Mouse (Mus musculus) forebrain, embryonic 13.5 days (tissue): ENCODE measurements at regions not wholly inside any gene's neighbourhood (a gene's known extent, or its start where the extent isn't known, plus 50 kb on each side); places are given as distances from the start of the nearest gene placed in this dataset.
"Not testable (repeated sequence)": the region's sequence is repeated elsewhere in the genome, so short reads cannot be mapped to it uniquely, and the experiment has no call there.

Experiments used
- ATAC-seq: fragments of 200-750 bp; cut with Nextera tagmentation; 2 replicates; pipeline ENCODE4 v1.8.0; 2017
- H3K27ac ChIP-seq: fragments of 300-500 bp; sonication (generic); 2 replicates; pipeline ENCODE4 v1.5.1; 2015; ENCODE audit warnings: inconsistent platforms, mild to moderate bottlenecking, moderate library complexity
- H3K27me3 ChIP-seq: fragments of 300-500 bp; sonication (generic); 2 replicates; pipeline ENCODE4 v1.6.1; 2015; ENCODE audit warnings: mild to moderate bottlenecking, inconsistent platforms
- H3K36me3 ChIP-seq: fragments of 300-500 bp; sonication (generic); 2 replicates; pipeline ENCODE4 v1.6.1; 2015; ENCODE audit warnings: mild to moderate bottlenecking, inconsistent platforms; ENCODE audit not compliant: poor library complexity, severe bottlenecking
- H3K4me1 ChIP-seq: fragments of 300-500 bp; sonication (generic); 2 replicates; pipeline ENCODE4 v1.6.1; 2015; ENCODE audit warnings: inconsistent platforms
- H3K4me2 ChIP-seq: fragments of 300-500 bp; sonication (generic); 2 replicates; pipeline ENCODE4 v1.6.1; 2015; ENCODE audit warnings: inconsistent platforms, mild to moderate bottlenecking, moderate library complexity
- H3K4me3 ChIP-seq: fragments of 300-500 bp; sonication (generic); 2 replicates; pipeline ENCODE4 v1.5.1; 2015; ENCODE audit warnings: mild to moderate bottlenecking, inconsistent platforms
- H3K9ac ChIP-seq: fragments of 300-500 bp; sonication (generic); 2 replicates; pipeline ENCODE4 v1.6.1; 2015; ENCODE audit warnings: mild to moderate bottlenecking, inconsistent platforms
- H3K9me3 ChIP-seq: fragments of 300-500 bp; sonication (generic); replicated peaks from 2 replicates; pipeline ENCODE4 v1.6.1; 2016; ENCODE audit warnings: inconsistent platforms
- WGBS: fragments of 180-500 bp; shearing (Covaris S2); methylation state at CpG from one replicate; pipeline ENCODE4 v1.1.7; 2015; 5-methylcytosine and 5-hydroxymethylcytosine counted together

DNA sequence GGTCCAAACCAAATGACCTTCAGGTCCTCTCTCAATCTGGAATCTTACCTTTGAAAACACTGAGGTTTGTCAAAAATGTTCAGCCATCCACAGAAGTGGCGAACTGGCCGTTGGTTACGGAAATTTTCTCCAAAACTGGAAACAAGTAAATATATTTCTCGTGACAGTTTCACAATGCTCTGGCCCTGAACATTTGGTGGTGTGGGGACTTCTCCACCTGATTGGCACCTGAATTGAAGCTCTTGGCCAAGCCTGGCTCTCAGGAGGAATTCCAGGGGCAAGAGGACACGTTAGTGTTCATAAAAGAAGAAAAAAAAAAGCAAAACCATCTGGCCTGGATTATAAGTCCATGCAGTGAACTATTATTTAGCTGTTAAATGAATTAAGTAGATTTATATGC lies 98.3 kb upstream of the Dlg1 start:
- no peaks in the 10 kb centered on the region for H3K9me3 ChIP-seq
- ATAC-seq: no peak
- H3K4me3 ChIP-seq: no peak overlapping the region
- WGBS: 87% methylated on average over 5 of the region's 5 CpGs
- no peaks in the 10 kb centered on the region for H3K4me1 ChIP-seq
- no peak overlapping the region for H3K9ac ChIP-seq
- no peak overlapping the region for H3K27ac ChIP-seq
- no peaks in the 10 kb centered on the region for H3K27me3 ChIP-seq
- H3K36me3 ChIP-seq: no peaks in the 10 kb centered on the region
- H3K4me2 ChIP-seq: no peak overlapping the region

DNA sequence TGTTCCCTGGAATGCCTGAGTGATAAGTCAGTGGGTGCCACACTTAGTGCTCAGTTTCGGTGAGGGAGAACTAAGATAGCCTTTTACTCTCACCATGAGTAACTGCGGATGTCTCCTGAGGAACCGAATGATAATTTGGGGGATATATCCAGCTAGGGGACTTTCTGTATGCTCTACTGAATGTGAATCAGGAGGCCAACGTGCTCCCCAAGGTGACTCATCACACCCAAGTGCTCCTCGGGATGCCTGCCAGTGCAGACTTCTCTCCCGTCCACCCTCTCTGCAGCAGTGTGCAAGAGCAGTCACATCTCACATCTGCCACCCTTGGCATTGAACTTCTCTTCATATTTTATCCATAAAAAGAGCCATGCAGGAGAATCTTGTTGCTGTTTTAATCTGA lies 94.9 kb upstream of the Dlg1 start:
- no peaks in the 10 kb centered on the region for H3K36me3 ChIP-seq
- H3K4me2 ChIP-seq: no peak overlapping the region
- no peaks in the 10 kb centered on the region for H3K4me1 ChIP-seq
- H3K9ac ChIP-seq: no peak overlapping the region
- H3K27ac ChIP-seq: no peak overlapping the region
- H3K27me3 ChIP-seq: no peaks in the 10 kb centered on the region
- ATAC-seq: no peak
- H3K9me3 ChIP-seq: no peaks in the 10 kb centered on the region
- H3K4me3 ChIP-seq: no peak overlapping the region
- WGBS: 94% methylated on average over 6 of the region's 6 CpGs

DNA sequence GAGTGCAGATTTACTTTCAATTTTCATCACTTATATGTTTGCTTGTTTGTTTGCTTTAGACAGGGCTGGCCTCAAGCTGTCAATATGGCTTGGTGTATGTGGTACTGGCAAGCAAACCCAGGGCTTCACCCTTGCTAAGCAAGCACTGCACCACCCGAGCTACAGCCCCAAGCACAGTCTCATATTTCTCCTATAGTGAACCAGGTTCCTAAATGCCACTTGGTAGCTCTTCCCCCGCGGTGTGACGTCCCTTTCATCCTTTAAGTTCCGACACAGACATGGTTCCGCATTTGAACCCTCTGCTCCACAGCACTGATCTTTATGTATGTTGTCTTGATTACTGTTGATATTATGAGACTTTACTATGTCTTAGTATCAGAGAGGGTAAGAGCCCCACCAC lies 93.4 kb upstream of the Dlg1 start:
- H3K4me2 ChIP-seq: no peak overlapping the region
- no peak overlapping the region for H3K27ac ChIP-seq
- no peak overlapping the region for H3K4me3 ChIP-seq
- H3K9ac ChIP-seq: no peak overlapping the region
- H3K36me3 ChIP-seq: no peaks in the 10 kb centered on the region
- H3K27me3 ChIP-seq: no peaks in the 10 kb centered on the region
- no peaks in the 10 kb centered on the region for H3K9me3 ChIP-seq
- WGBS: 80% methylated on average over 6 of the region's 6 CpGs
- no peaks in the 10 kb centered on the region for H3K4me1 ChIP-seq
- ATAC-seq: no peak

DNA sequence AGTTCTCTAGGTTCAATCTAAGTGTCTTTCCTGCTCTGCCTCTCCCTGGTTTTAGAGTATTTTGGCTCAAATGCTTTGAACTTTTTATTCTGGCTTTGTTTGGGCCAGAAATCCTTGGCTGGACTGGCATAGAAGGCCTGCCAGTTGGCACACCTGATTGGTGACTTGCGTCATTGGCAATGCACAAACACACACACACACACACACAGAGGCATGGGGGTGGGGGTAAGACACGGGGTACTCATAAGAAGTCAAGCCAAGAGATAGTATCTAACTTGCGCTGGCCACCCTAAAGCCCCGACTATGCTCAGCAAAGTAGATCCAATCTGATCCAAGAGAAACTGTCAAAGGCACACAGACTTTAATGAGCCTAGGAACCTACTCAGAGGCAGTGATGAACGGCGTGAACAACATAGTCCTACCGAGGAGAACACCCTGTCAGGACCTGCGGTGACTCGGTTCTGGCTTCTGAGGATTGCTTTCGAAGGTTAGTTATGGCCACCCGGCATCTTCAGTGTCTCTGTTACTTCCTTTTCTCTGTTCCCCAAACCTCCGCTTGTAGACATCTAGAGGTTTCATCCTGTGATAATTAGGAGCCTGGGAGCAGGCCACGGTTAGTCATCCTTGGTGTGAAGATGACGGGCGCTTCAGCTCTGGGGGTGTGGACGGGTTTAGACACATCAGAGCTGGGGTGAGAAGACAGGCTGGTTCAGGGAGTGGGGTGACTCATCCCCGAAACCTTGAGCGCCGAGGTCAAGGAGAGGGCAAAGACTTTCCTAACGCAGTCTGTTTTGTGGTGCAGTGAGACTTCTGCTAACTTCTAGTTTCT lies 92.7 kb upstream of the Dlg1 start:
- no peak overlapping the region for H3K4me3 ChIP-seq
- 91% methylated on average over 20 of the region's 20 CpGs for WGBS
- H3K9me3 ChIP-seq: no peaks in the 10 kb centered on the region
- H3K27ac ChIP-seq: no peak overlapping the region
- H3K36me3 ChIP-seq: no peaks in the 10 kb centered on the region
- no peak for ATAC-seq
- no peaks in the 10 kb centered on the region for H3K4me1 ChIP-seq
- H3K9ac ChIP-seq: no peak overlapping the region
- no peak overlapping the region for H3K4me2 ChIP-seq
- no peaks in the 10 kb centered on the region for H3K27me3 ChIP-seq

DNA sequence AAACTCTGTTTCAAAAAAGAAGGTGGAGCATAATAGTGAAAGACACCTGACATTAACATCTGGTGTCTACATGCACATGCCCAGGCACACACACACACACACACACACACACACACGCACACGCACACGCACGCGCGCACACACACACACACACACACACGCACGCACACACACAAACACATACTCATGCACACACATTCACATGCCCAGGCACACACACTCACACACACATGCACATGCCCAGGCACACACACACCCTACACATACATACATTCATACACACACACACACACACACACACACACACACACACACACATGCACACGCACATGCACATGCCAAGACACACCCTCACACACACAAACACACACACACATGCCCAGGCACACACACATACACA lies 89.4 kb upstream of the Dlg1 start:
- WGBS: 79% methylated on average over 9 of the region's 9 CpGs
- H3K27me3 ChIP-seq, H3K4me1 ChIP-seq, ATAC-seq, H3K4me2 ChIP-seq, H3K9ac ChIP-seq, H3K9me3 ChIP-seq, H3K4me3 ChIP-seq, H3K36me3 ChIP-seq, H3K27ac ChIP-seq: not testable (repeated sequence)

DNA sequence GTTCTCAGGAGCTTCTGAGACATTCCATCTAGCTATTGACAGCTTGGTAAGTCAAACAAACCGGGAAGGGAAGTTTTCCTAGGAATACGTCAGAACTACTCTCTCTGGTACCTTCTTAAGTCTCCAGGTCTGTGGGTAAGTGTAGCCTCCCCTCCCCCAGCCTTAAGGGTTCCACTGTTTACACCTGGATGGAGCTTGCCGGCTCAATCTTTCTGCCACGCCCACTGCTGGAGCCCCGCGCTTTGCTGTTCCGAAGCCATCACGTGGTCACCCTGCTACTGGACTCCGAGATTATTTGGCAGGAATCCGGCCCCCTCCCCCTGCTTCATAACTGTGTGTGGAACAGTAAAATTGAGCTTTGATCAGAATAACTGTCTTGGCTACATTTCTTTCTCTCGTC lies 87.6 kb upstream of the Dlg1 start:
- H3K4me3 ChIP-seq, H3K9ac ChIP-seq, H3K27ac ChIP-seq, H3K4me2 ChIP-seq, ATAC-seq, H3K4me1 ChIP-seq, H3K27me3 ChIP-seq, H3K9me3 ChIP-seq, H3K36me3 ChIP-seq: not testable (repeated sequence)
- WGBS: 54% methylated on average over 11 of the region's 11 CpGs

DNA sequence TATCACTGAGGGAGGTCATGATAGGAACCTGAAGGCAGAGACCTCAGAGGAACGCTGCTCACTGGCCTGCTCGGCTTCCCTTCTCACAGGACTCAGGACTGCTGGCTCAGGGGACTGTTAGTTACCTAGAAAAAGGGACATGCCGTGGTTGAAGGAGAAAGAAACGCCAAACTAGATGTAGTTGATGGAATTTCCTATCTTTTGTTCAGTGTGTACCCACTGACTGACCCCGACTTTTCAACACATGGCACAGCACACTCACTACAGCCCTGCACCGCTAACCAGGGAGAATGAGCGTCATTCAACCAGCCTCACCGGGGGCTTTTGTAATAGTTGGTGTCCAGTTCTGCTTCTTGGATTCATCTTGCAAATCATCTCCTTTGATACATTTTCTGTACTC lies 86.8 kb upstream of the Dlg1 start:
- no peak for ATAC-seq
- peaks cover 9% of the 10 kb centered on the region for H3K4me1 ChIP-seq
- no peaks in the 10 kb centered on the region for H3K9me3 ChIP-seq
- H3K27me3 ChIP-seq: no peaks in the 10 kb centered on the region
- H3K27ac ChIP-seq: no peak overlapping the region
- no peak overlapping the region for H3K4me2 ChIP-seq
- no peak overlapping the region for H3K9ac ChIP-seq
- no peak overlapping the region for H3K4me3 ChIP-seq
- 53% methylated on average over 8 of the region's 8 CpGs for WGBS
- H3K36me3 ChIP-seq: no peaks in the 10 kb centered on the region

DNA sequence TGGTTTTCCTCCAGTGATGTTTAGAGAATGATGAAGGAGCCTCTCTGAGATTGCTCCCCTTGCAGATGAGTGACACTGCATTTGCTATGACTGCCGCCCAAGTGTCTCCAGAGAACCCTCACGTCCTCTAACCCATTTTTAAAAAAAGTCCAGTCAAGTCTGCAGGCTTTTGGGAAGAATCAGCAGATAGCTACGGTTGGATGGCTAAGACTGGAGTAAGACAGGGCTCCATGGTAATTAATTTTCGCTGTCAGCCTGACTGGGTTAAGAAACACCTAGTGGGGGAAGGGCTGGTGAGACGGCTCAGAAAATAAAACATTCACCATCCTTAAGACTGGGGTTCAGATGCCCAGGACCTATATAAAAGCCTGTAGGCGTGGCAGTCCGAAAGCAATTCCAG lies 85.9 kb upstream of the Dlg1 start:
- no peaks in the 10 kb centered on the region for H3K9me3 ChIP-seq
- H3K27me3 ChIP-seq: no peaks in the 10 kb centered on the region
- 63% methylated on average over 7 of the region's 7 CpGs for WGBS
- no peak overlapping the region for H3K9ac ChIP-seq
- H3K36me3 ChIP-seq: no peaks in the 10 kb centered on the region
- no peak for ATAC-seq
- H3K4me2 ChIP-seq: no peak overlapping the region
- H3K4me1 ChIP-seq: peaks cover 9% of the 10 kb centered on the region
- H3K27ac ChIP-seq: no peak overlapping the region
- H3K4me3 ChIP-seq: no peak overlapping the region

DNA sequence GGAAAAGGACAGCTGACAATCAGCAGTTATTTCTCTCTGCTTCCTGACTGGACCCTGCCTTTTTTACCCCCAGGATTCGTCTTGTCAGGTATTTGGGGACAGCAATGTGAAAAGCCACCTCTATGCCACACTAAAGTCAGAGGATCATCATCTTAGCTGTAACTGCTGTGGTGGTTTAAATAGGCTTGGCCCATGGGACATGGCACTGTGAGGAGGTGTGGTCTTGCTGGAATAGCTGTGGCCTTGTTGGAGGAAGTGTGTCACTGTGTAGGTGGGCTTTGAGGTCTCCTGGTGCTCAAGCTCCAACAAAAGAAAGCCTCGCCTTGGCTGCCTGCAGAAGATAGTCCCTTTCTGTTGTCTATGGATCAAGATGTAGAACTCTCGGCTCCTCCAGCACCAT lies 83.9 kb upstream of the Dlg1 start:
- no peaks in the 10 kb centered on the region for H3K9me3 ChIP-seq
- no peak overlapping the region for H3K4me3 ChIP-seq
- 93% methylated on average over 3 of the region's 3 CpGs for WGBS
- no peak overlapping the region for H3K9ac ChIP-seq
- no peak overlapping the region for H3K27ac ChIP-seq
- H3K27me3 ChIP-seq: no peaks in the 10 kb centered on the region
- H3K36me3 ChIP-seq: no peaks in the 10 kb centered on the region
- H3K4me2 ChIP-seq: no peak overlapping the region
- peaks cover 9% of the 10 kb centered on the region for H3K4me1 ChIP-seq
- ATAC-seq: no peak

DNA sequence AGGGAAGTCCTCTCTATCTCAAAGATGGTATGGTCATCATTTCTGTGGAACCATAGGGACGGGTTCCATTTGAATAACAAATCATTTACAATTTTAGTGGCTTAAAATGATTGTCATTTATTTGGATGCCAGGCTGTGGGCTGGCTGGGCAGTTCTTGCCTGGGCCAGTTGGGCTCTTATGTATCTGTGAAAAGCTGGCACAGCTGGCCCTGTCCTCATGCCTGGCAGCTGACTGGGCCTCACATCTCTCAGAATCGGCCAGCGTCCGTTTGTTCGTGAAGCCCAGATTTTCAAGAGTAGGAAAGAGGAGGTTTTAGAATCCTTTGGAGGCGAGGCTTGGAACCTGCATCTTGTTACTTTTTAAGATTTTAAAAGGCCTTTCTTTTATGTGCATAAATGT lies 82.5 kb upstream of the Dlg1 start:
- H3K36me3 ChIP-seq: no peaks in the 10 kb centered on the region
- H3K4me2 ChIP-seq: no peak overlapping the region
- WGBS: 88% methylated on average over 6 of the region's 6 CpGs

DNA sequence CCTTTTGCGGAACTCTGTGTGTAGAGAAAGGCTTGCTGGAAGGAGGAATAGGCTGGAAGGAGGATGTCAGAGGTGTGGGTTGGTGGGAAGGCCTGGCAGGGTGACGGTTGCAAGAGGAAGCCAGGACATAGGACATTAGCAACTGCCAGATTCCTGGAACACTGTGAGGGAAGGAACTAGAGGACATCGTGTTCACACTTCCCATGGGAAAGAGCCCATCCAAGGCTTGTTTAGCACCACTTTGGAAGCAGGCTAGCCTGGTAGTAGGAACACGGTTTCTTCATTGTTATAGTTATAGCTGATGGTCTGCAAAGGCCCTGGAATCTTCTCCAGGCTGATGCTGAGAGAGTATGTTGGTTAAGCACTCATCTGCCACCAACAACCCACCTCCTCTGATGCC lies 80.4 kb upstream of the Dlg1 start:
- Histone ChIP-seq H3K4me3 (no peak overlapping the region), H3K9ac (no peak overlapping the region), H3K4me2 (no peak overlapping the region), H3K27ac (no peak overlapping the region), H3K9me3 (no peaks in the 10 kb centered on the region), H3K27me3 (no peaks in the 10 kb centered on the region), H3K36me3 (no peaks in the 10 kb centered on the region), H3K4me1 (no peaks in the 10 kb centered on the region)
- WGBS: 94% methylated on average over 4 of the region's 4 CpGs
- no peak for ATAC-seq

More for the DNA sequence above, 82.5 kb upstream of the Dlg1 start:
- peaks cover 9% of the 10 kb centered on the region for H3K4me1 ChIP-seq
- no peaks in the 10 kb centered on the region for H3K27me3 ChIP-seq
- no peak overlapping the region for H3K9ac ChIP-seq
- H3K4me3 ChIP-seq: no peak overlapping the region
- no peaks in the 10 kb centered on the region for H3K9me3 ChIP-seq
- H3K27ac ChIP-seq: no peak overlapping the region
- no peak for ATAC-seq

DNA sequence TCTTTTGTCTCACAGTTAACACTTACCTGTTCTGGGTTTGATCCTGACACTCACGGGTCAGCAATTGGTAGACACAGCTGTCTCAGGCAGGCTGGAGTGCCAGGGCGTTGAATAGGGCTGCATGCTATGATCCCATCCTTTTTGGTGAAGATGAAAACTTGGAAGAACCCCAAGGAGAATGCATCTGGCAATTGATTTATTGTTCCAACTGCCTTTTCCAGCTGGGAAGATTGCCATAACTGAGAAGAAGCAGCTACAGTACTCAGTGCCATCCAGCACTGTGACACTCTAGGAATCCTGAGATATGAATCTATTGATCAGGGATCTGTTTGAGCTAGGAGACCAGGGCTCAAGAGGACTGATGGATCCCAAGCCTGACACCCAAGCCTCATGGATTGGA lies 79.6 kb upstream of the Dlg1 start:
- no peaks in the 10 kb centered on the region for H3K36me3 ChIP-seq
- no peak for ATAC-seq
- 94% methylated on average over 2 of the region's 2 CpGs for WGBS
- H3K4me2 ChIP-seq: no peak overlapping the region
- H3K9ac ChIP-seq: no peak overlapping the region
- H3K27me3 ChIP-seq: no peaks in the 10 kb centered on the region
- no peak overlapping the region for H3K4me3 ChIP-seq
- H3K27ac ChIP-seq: no peak overlapping the region
- H3K9me3 ChIP-seq: no peaks in the 10 kb centered on the region
- no peaks in the 10 kb centered on the region for H3K4me1 ChIP-seq

DNA sequence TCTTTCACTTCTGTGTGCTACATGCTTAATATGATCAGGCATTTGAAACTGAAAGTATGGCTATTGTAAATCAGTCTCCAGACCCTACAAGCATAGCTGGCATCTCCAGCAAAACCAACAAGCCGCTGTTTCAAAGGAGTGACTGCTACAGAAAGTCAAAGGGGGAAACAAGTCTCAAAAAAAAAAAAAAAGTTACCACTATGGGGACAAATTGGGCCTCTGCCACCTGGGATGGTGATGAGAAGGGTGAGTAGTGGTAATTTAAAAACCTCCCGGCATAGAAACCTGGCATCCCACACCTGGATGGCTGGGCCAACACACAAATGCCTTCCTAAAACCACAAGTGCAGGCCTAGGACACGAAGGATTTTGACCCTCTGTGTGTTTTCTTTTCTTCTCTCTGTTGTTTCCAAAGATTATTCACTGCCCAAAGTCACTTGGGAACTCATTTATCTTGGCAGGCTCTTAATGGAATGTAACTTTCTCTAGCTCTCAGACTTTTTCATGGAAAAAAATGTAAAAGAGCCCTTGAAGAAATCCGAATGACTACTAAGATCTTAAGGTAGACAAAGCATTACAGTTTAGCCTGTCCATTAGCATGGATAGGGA lies 78.9 kb upstream of the Dlg1 start:
- Histone ChIP-seq H3K4me2 (no peak overlapping the region), H3K36me3 (no peaks in the 10 kb centered on the region), H3K9me3 (no peaks in the 10 kb centered on the region), H3K9ac (no peak overlapping the region), H3K4me1 (peaks cover 6% of the 10 kb centered on the region), H3K4me3 (no peak overlapping the region), H3K27me3 (no peaks in the 10 kb centered on the region), H3K27ac (no peak overlapping the region)
- ATAC-seq: no peak
- 77% methylated on average over 4 of the region's 4 CpGs for WGBS
